Mouse (Mus musculus) thymus, adult 2 months (tissue): ENCODE measurements around the gene Apeh. TPM values are rescaled to one million over a fixed set of nuclear protein-coding genes. Genes with fewer than 3 reads are reported as not detected.

Experiments used
- DNase-seq: peaks from one replicate; pipeline ENCODE4 v3.0.0; 2021
- H3K27ac ChIP-seq: fragments of 200-500 bp; 2 replicates; pipeline ENCODE4 v1.5.1; 2012; ENCODE audit warnings: low read length, control low read depth; ENCODE audit not compliant: control insufficient read depth, insufficient read depth
- H3K27me3 ChIP-seq: fragments of 200-500 bp; 2 replicates; pipeline ENCODE4 v1.6.1; 2012; ENCODE audit warnings: mild to moderate bottlenecking, low read length, moderate library complexity, mixed read lengths; ENCODE audit not compliant: control insufficient read depth, insufficient read depth
- H3K36me3 ChIP-seq: fragments of 200-500 bp; 2 replicates; pipeline ENCODE4 v1.6.1; 2012; ENCODE audit warnings: mild to moderate bottlenecking, low read length, moderate library complexity; ENCODE audit not compliant: control insufficient read depth, insufficient read depth
- H3K4me1 ChIP-seq: fragments of 200-500 bp; replicated peaks from 2 replicates; pipeline ENCODE4 v1.6.1; 2012; ENCODE audit warnings: low read length; ENCODE audit not compliant: control insufficient read depth, insufficient read depth
- H3K4me3 ChIP-seq: fragments of 200-500 bp; 2 replicates; pipeline ENCODE4 v1.5.1; 2012; ENCODE audit warnings: mild to moderate bottlenecking, low read length, control low read depth, moderate library complexity; ENCODE audit not compliant: control insufficient read depth, insufficient read depth
- CTCF ChIP-seq: fragments of 200-500 bp; IDR thresholded peaks from 2 replicates; pipeline ENCODE4 v1.5.1; 2012; ENCODE audit warnings: mild to moderate bottlenecking, control low read depth, low read length, moderate library complexity, borderline replicate concordance; ENCODE audit not compliant: control insufficient read depth, poor library complexity, insufficient read depth; ENCODE audit errors: extremely low read depth
- POLR2A ChIP-seq: fragments of 200-500 bp; IDR thresholded peaks from 2 replicates; pipeline ENCODE4 v1.6.1; 2012; ENCODE audit warnings: mild to moderate bottlenecking, low read length, control low read depth, moderate library complexity; ENCODE audit not compliant: control insufficient read depth, poor library complexity, insufficient read depth; ENCODE audit errors: extremely low read depth
- WGBS: fragments of 180-500 bp; shearing (Covaris S2); methylation state at CpG from one replicate; pipeline ENCODE4 v1.1.7; 2018; 5-methylcytosine and 5-hydroxymethylcytosine counted together
- polyA plus RNA-seq: library from polyadenylated mRNA; depleted of rRNA; stranded (reverse); fragments of >200 nt; gene quantifications from 2 replicates; pipeline ENCODE4 v1.2.3, GENCODE M21; 2012

The Apeh gene
- polyA plus RNA-seq, 1 experiment, result 163 TPM

DNA sequence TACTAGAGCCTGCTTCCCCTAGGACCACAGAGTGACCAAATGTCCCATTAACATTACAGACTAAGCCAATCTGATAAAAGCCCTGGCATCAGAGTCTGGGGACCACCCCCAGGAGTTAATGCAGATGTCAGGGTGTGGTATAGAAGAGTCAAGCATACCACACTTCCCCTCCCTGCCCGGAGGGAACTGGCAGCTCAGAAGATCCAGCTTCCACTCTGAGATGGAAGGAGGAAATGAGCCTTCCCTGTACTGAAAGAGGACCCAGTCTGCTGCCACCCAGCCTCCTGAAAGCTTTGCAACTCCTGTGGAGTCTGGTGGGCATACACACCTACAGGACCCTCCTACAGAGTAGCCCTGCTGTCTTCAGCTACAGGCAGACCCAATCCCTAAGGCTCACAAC is 39.3 kb downstream of the Apeh start:
- Histone ChIP-seq H3K36me3 (peaks cover 11% of the 10 kb centered on the region), H3K27ac (no peak overlapping the region), H3K27me3 (no peaks in the 10 kb centered on the region), H3K4me3 (no peak overlapping the region), H3K4me1 (peaks cover 4% of the 10 kb centered on the region)
- no peak for DNase-seq
- 54% methylated on average over 1 of the region's 1 CpGs for WGBS
- TF ChIP-seq CTCF (no peak), POLR2A (no peak)

DNA sequence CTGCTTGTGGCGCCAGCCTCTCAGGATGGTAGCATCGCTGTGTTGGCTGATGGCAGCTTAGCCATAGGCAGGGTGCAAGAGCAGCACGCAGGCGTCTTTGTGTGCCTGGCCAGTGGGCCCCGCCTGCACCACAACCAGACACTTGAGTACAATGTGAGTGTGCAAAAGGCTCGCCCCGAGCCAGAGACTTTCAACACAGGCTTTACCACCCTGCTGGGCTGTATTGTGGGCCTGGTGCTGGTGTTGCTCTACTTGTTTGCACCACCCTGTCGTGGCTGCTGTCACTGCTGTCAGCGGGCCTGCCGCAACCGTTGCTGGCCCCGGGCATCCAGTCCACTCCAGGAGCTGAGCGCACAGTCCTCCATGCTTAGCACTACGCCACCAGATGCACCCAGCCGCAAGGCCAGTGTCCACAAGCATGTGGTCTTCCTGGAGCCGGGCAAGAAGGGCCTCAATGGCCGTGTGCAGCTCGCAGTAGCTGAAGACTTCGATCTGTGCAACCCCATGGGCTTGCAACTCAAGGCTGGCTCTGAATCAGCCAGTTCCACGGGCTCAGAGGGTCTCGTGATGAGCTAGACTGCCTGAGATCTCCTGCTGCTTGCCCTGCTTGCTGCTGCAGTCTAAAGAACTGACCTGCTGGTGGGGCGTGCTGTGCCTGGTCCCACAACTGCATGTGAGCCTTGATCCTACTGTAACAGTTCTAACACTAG is 39.9 kb downstream of the Apeh start:
- TF ChIP-seq CTCF (no peak), POLR2A (no peak)
- Histone ChIP-seq H3K36me3 (peaks cover 11% of the 10 kb centered on the region), H3K27ac (no peak overlapping the region), H3K4me3 (no peak overlapping the region), H3K27me3 (no peaks in the 10 kb centered on the region), H3K4me1 (peaks cover 9% of the 10 kb centered on the region)
- WGBS, result 95% methylated on average over 22 of the region's 22 CpGs
- no peak for DNase-seq

DNA sequence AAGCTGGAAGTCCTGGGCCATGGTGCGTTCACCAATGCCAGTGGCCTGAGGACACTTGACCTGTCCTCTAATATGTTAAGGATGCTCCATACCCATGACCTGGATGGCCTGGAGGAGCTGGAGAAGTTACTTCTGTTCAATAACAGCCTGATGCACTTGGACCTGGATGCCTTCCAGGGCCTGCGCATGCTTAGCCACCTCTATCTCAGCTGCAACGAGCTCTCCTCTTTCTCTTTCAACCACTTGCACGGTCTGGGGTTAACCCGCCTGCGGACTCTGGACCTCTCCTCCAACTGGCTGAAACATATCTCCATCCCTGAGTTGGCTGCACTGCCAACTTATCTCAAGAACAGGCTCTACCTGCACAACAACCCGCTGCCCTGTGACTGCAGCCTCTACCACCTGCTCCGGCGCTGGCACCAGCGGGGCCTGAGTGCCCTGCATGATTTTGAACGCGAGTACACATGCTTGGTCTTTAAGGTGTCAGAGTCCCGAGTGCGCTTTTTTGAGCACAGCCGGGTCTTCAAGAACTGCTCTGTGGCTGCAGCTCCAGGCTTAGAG is 40.7 kb downstream of the Apeh start:
- Histone ChIP-seq H3K4me3 (no peak overlapping the region), H3K27me3 (no peaks in the 10 kb centered on the region), H3K4me1 (peaks cover 10% of the 10 kb centered on the region), H3K27ac (no peak overlapping the region), H3K36me3 (peaks cover 11% of the 10 kb centered on the region)
- WGBS, result 95% methylated on average over 15 of the region's 15 CpGs
- TF ChIP-seq CTCF (no peak), POLR2A (no peak)
- no peak for DNase-seq

DNA sequence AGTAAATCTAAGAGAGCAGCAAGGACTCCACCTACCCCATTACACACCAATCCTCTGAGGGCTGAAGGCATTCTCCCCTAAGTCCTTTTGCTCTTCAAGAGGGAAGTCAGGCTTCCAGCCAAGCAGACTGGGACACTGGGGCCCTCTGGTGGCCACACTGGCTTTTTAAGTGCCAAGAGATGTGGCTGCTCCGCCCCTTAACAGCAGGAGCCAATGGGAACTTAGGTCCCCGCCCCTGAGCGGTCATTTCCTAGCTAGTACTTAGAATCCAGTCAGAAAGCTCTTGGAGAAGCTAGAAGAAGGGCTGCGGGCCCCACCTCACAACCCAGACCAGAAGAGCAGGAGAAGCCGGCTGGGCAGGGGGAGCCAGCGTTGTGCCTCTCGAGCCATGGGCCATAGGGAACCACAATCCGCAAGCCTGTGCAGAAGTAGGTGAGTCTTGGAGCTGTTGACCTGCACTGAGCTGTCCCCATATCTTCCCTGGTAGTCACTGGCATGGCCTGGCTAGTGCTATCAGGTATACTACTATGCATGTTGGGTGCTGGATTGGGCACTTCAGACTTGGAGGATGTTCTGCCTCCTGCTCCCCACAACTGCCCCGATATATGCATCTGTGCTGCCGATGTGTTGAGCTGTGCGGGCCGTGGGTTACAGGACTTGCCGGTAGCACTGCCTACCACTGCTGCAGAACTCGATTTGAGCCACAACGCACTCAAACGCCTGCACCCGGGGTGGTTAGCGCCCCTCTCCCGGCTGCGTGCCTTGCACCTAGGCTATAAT is 41.3 kb downstream of the Apeh start, which contains the start of gene Amigo3:
Gene Amigo3 (plus strand): TSS at position 275 of the 780 bp plus-strand sequence.
- peak; percentile 96 for DNase-seq
- TF ChIP-seq POLR2A (no peak), CTCF (peak; percentile 90)
- H3K4me1 ChIP-seq, result peaks cover 15% of the 10 kb centered on the region
- peaks cover 11% of the 10 kb centered on the region for H3K36me3 ChIP-seq
- H3K27ac ChIP-seq, result no peak within 1 kb of the TSS
- H3K27me3 ChIP-seq, result no peaks in the 10 kb centered on the region
- no peak within 1 kb of the TSS for H3K4me3 ChIP-seq
- 60% methylated on average over 20 of the region's 20 CpGs for WGBS

DNA sequence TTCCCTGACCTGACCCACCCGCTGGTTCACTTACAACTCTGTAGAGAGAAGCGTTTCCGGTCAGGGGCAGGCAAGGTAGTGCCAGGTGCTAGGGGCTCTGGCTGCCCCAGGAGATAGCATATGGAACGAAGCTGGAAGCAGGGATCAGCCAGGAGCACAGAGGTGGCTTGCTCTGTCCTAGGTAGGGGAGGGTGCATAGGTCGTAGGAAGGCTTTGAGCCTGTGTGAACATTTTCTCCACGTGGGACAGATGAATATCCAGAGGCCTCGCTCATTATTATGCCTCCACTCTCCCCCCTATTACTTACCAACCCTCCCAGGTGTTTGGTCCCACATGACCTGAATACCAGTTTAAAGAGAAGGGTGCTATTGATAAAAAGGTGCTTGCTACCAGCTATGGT is 42.0 kb downstream of the Apeh start:
- H3K27me3 ChIP-seq, result no peaks in the 10 kb centered on the region
- H3K36me3 ChIP-seq, result peaks cover 11% of the 10 kb centered on the region
- 77% methylated on average over 7 of the region's 7 CpGs for WGBS
- no peak for DNase-seq
- H3K4me3 ChIP-seq, result no peak overlapping the region
- no peak overlapping the region for H3K27ac ChIP-seq
- TF ChIP-seq CTCF (no peak), POLR2A (no peak)
- peaks cover 18% of the 10 kb centered on the region for H3K4me1 ChIP-seq

DNA sequence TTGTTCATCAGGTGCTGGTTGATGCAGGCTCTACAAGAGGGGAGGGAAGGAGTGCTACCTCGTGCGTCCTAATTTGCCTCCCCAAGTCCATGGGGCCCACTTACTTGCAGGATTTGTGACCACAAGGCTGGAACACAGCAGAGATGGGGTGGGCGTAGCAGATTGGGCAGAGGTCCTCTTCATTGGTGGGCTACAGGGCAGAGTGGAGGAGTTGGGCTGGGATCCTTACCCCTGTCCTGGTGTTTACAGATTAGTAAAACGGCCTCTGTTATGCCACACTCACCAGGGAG is 42.5 kb downstream of the Apeh start:
- H3K36me3 ChIP-seq, result peaks cover 11% of the 10 kb centered on the region
- peaks cover 18% of the 10 kb centered on the region for H3K4me1 ChIP-seq
- 86% methylated on average over 4 of the region's 4 CpGs for WGBS
- H3K27ac ChIP-seq, result no peak overlapping the region
- DNase-seq, result no peak
- H3K4me3 ChIP-seq, result no peak overlapping the region
- TF ChIP-seq CTCF, result no peak
- TF ChIP-seq POLR2A, result no peak
- H3K27me3 ChIP-seq, result no peaks in the 10 kb centered on the region
